Mouse (Mus musculus) lung, embryonic 16.5 days (tissue): ENCODE data around the gene Agtrap. TPM values are rescaled to one million over a fixed set of nuclear protein-coding genes. Genes with fewer than 3 reads are reported as not detected.
A peak's percentile ranks its signal among the peaks of the same experiment; 100 is the strongest.
"Not testable (repeated sequence)": the region's sequence is repeated elsewhere in the genome, so short reads cannot be mapped to it uniquely, and the experiment has no call there.

Experiments used
- ATAC-seq: fragments of 200-750 bp; cut with Nextera tagmentation; 2 replicates; pipeline ENCODE4 v1.8.0; 2017; ENCODE audit warnings: low read depth, mild to moderate bottlenecking, moderate library complexity
- H3K27ac ChIP-seq: fragments of 300-500 bp; sonication (generic); 2 replicates; pipeline ENCODE4 v1.5.1; 2014; ENCODE audit warnings: mild to moderate bottlenecking, control low read depth, low read length
- H3K27me3 ChIP-seq: fragments of 300-500 bp; sonication (generic); 2 replicates; pipeline ENCODE4 v1.6.1; 2014; ENCODE audit warnings: low read depth, low read length, mixed read lengths; ENCODE audit not compliant: control insufficient read depth, insufficient read depth
- H3K36me3 ChIP-seq: fragments of 300-500 bp; sonication (generic); 2 replicates; pipeline ENCODE4 v1.6.1; 2014; ENCODE audit warnings: low read length; ENCODE audit not compliant: control insufficient read depth, insufficient read depth
- H3K4me1 ChIP-seq: fragments of 300-500 bp; sonication (generic); replicated peaks from 2 replicates; pipeline ENCODE4 v1.6.1; 2014; ENCODE audit warnings: low read length, mixed read lengths; ENCODE audit not compliant: control insufficient read depth, insufficient read depth
- H3K4me2 ChIP-seq: fragments of 300-500 bp; sonication (generic); 2 replicates; pipeline ENCODE4 v1.6.1; 2014; ENCODE audit warnings: low read depth, low read length, control low read depth
- H3K4me3 ChIP-seq: fragments of 300-500 bp; sonication (generic); 2 replicates; pipeline ENCODE4 v1.5.1; 2014; ENCODE audit warnings: mild to moderate bottlenecking, low read length, control low read depth
- H3K9ac ChIP-seq: fragments of 300-500 bp; sonication (generic); 2 replicates; pipeline ENCODE4 v1.6.1; 2014; ENCODE audit warnings: low read length, control low read depth
- H3K9me3 ChIP-seq: fragments of 300-500 bp; sonication (generic); 2 replicates; pipeline ENCODE4 v1.6.1; 2016; ENCODE audit warnings: low read length; ENCODE audit not compliant: control insufficient read depth
- WGBS: fragments of 180-500 bp; shearing (Covaris S2); extraction: QIAGEN DNeasy Blood & Tissue Kit; methylation state at CpG from one replicate; pipeline ENCODE4 v1.1.7; 2014; 5-methylcytosine and 5-hydroxymethylcytosine counted together
- polyA plus RNA-seq: library from polyadenylated mRNA; unstranded; fragments of >200 nt; fragmentation: Nextera tagmentation; extraction: Ambion mirVana; gene quantifications from 2 replicates; pipeline ENCODE4 v1.2.1, GENCODE M21; 2015

Agtrap gene
- polyA plus RNA-seq, 1 experiment from 2014 or later: 16.3 TPM

GRCm38 (mm10) chr4:148121982-148122693 is 34.3 kb upstream of the Agtrap start:
- Histone ChIP-seq H3K9me3 (no peaks in the 10 kb centered on the region), H3K4me2 (no peak overlapping the region), H3K9ac (no peak overlapping the region), H3K36me3 (no peaks in the 10 kb centered on the region), H3K4me1 (no peaks in the 10 kb centered on the region), H3K27me3 (no peaks in the 10 kb centered on the region; the same call in 1 of the 2 replicates), H3K4me3 (no peak overlapping the region), H3K27ac (no peak overlapping the region)
- no peak for ATAC-seq
- WGBS: 18% methylated on average over 6 of the region's 6 CpGs

- H3K4me1 ChIP-seq: no peaks in the 10 kb centered on the region
- H3K9me3 ChIP-seq: no peaks in the 10 kb centered on the region
- H3K27me3 ChIP-seq: no peaks in the 10 kb centered on the region
- no peak overlapping the region for H3K27ac ChIP-seq
- 67% methylated on average over 4 of the region's 4 CpGs for WGBS
- no peak for ATAC-seq
- no peak overlapping the region for H3K4me3 ChIP-seq
- H3K36me3 ChIP-seq: no peaks in the 10 kb centered on the region
- H3K9ac ChIP-seq: no peak overlapping the region
- no peak overlapping the region for H3K4me2 ChIP-seq
Measured at GRCm38 (mm10) chr4:148121362-148121761, 33.5 kb upstream of the Agtrap start.

DNA sequence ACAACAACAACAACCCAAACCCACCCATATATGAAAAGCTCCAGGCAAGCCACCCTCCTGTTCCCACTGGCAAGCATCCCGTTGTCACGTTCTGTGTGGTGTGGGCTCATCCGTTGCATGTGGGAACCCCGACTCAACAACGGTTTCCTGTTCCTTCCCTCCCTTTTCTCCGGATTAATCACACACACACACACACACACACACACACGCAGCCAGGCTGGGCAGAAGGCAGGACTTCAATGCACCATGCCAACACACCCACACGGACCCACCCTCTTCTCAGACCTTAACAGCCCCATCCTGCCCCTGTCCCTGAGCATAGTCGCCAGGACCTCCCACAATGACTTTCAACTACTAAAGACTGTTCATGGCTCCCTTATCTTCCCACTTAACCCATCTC is 32.7 kb upstream of the Agtrap start:
- Histone ChIP-seq H3K9me3 (no peaks in the 10 kb centered on the region), H3K36me3 (no peaks in the 10 kb centered on the region), H3K27ac (no peak overlapping the region), H3K27me3 (no peaks in the 10 kb centered on the region), H3K9ac (no peak overlapping the region), H3K4me1 (no peaks in the 10 kb centered on the region), H3K4me3 (no peak overlapping the region), H3K4me2 (no peak overlapping the region)
- no peak for ATAC-seq
- 68% methylated on average over 9 of the region's 9 CpGs for WGBS

GRCm38 (mm10) chr4:148119578-148119977 is 31.7 kb upstream of the Agtrap start:
- H3K27ac ChIP-seq, H3K9me3 ChIP-seq, H3K36me3 ChIP-seq, H3K4me1 ChIP-seq, ATAC-seq, H3K4me2 ChIP-seq, H3K27me3 ChIP-seq, H3K9ac ChIP-seq, H3K4me3 ChIP-seq: not testable (repeated sequence)
- WGBS: 84% methylated on average over 9 of the region's 9 CpGs

DNA sequence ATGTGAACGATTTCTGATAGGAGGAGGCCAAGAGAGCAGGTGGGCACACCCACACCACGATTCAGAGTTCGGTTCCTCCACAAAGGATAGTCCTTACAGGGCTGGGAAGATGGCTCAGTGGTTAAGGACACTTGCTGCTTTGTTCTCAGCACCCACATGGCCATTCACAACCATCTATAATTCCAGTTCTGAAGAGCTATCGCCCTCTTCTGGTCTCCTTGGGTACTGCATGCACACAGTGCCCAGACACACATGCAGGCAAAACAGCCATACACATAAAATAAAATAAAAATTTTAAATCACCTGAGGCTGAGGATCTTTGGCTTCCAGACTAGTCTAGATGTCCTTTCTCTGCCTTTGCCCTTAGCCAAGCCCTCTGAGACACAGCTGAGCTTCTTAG is 29.6 kb upstream of the Agtrap start:
- WGBS: 72% methylated on average over 4 of the region's 4 CpGs
- no peaks in the 10 kb centered on the region for H3K4me1 ChIP-seq
- no peaks in the 10 kb centered on the region for H3K36me3 ChIP-seq
- H3K4me3 ChIP-seq: no peak overlapping the region
- no peak for ATAC-seq
- no peaks in the 10 kb centered on the region for H3K27me3 ChIP-seq
- no peak overlapping the region for H3K27ac ChIP-seq
- H3K4me2 ChIP-seq: no peak overlapping the region
- H3K9me3 ChIP-seq: no peaks in the 10 kb centered on the region
- no peak overlapping the region for H3K9ac ChIP-seq

DNA sequence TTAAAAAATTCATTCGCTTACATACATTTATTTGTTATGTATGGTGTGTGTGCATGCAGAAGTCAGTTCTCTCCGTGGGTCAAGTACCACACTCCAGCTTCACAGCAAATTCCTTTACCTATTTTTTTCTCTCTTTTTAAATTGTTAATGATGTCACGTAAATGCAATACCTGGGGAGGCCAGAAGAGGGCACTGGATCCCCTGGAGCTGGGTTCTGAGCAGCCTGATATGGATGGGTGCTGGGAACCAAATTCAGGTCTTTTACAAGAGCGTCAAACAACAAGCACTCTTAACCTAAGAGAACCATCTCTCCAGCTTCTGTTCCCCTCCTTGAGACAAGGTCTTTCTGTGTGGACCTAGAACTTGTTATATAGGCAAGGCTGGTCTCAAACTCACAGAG is 28.8 kb upstream of the Agtrap start:
- no peaks in the 10 kb centered on the region for H3K4me1 ChIP-seq
- H3K4me3 ChIP-seq: no peak overlapping the region
- ATAC-seq: no peak
- H3K9me3 ChIP-seq: no peaks in the 10 kb centered on the region
- no peak overlapping the region for H3K27ac ChIP-seq
- H3K4me2 ChIP-seq: no peak overlapping the region
- H3K36me3 ChIP-seq: no peaks in the 10 kb centered on the region
- no peaks in the 10 kb centered on the region for H3K27me3 ChIP-seq
- H3K9ac ChIP-seq: no peak overlapping the region
- WGBS: 69% methylated on average over 4 of the region's 4 CpGs

- H3K9me3 ChIP-seq: no peaks in the 10 kb centered on the region
- no peak overlapping the region for H3K4me3 ChIP-seq
- ATAC-seq: peak; percentile 46
- peak overlapping the region; percentile 29; the same call in 1 of the 2 replicates for H3K9ac ChIP-seq
- H3K27ac ChIP-seq: no peak overlapping the region
- WGBS: 3% methylated on average over 15 of the region's 15 CpGs
- no peak overlapping the region for H3K4me2 ChIP-seq
- no peaks in the 10 kb centered on the region for H3K4me1 ChIP-seq
- no peaks in the 10 kb centered on the region for H3K27me3 ChIP-seq
- H3K36me3 ChIP-seq: no peaks in the 10 kb centered on the region
Measured at GRCm38 (mm10) chr4:148115467-148115866, 27.6 kb upstream of the Agtrap start.

- peak; percentile 78 for ATAC-seq
- Histone ChIP-seq H3K9ac (no peak overlapping the region), H3K27me3 (no peaks in the 10 kb centered on the region), H3K36me3 (no peaks in the 10 kb centered on the region), H3K4me1 (no peaks in the 10 kb centered on the region), H3K9me3 (no peaks in the 10 kb centered on the region), H3K4me3 (no peak overlapping the region), H3K27ac (no peak overlapping the region), H3K4me2 (no peak overlapping the region)
- WGBS: 4% methylated on average over 15 of the region's 15 CpGs
Measured at GRCm38 (mm10) chr4:148114758-148115391, 27.0 kb upstream of the Agtrap start.

DNA sequence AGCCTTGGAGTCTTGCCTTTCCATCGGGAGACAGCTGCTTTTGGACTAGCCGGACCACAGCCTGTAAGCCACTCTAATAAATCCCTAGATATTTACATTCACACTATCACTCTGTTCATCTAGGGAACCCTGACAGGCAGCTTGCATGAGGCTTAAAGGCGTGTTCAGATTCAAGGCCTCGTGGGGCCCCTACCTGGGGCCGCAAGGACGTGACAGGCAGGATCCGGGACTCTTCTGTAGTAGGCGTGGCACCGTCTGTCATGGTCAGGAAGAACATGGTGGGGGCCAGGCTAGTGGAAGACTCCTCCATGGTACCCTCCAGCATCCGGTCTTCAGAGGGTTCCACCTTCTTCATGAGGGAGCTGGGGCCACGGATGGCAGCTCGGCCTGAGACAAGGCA is 24.7 kb upstream of the Agtrap start:
- Histone ChIP-seq H3K4me1 (peaks cover 9% of the 10 kb centered on the region; the same call in 1 of the 2 replicates), H3K4me3 (no peak overlapping the region), H3K27ac (no peak overlapping the region), H3K27me3 (no peaks in the 10 kb centered on the region; the same call in 1 of the 2 replicates), H3K4me2 (no peak overlapping the region), H3K9me3 (no peaks in the 10 kb centered on the region), H3K9ac (no peak overlapping the region), H3K36me3 (no peaks in the 10 kb centered on the region)
- WGBS: 68% methylated on average over 12 of the region's 12 CpGs
- no peak for ATAC-seq
